Mouse (Mus musculus) G1E (cell line): ENCODE results near the gene Asb4.

Source experiments
- CTCF ChIP-seq: IDR thresholded peaks from 2 replicates; pipeline ENCODE4 v1.5.1; 2012; ENCODE audit warnings: low read depth, low read length, inconsistent platforms, mixed read lengths
- GATA1 ChIP-seq: IDR thresholded peaks from 2 replicates; pipeline ENCODE4 v1.6.1; 2012; ENCODE audit warnings: borderline replicate concordance, low read length, inconsistent platforms, mixed read lengths
- POLR2AphosphoS5 ChIP-seq: IDR thresholded peaks from 2 replicates; pipeline ENCODE4 v1.6.1; 2012; ENCODE audit warnings: low read depth, low read length, inconsistent platforms; ENCODE audit not compliant: insufficient replicate concordance

DNA sequence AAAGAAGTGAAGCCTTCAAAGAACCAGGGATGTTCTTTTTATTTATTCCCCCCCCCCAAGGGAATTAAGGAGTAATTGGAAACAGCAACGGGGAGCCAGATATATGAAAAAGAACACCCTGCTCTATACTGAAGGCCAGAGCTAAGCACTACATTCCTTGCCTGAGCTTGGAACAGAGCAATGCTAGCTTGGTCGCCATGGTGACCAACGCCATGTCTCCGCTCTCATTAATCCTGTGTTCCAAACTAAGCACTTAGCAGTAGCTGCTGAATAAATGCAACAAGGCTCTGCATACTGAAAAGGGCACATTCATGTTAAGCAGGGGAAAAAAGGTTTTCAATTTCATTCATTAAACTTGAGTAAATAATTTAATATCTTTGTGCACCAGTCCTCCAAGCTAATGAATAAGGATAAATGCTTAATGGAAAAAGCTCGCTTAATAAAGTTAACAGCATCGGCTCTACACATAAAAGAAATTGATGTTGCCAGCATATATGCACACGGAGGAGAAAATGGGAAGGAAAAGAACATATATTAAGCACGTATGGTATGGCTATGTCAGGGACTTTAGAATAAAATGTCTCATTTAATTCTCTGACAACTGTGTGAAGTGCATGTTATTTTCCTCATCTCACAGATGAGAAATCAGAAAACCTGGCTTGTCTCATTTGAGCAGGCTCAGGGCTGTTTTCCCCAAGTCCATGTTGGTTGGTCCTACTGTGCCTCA is 25.4 kb downstream of the Asb4 start:
- TF ChIP-seq CTCF (no peak), GATA1 (no peak), POLR2AphosphoS5 (no peak)
